Mouse (Mus musculus): ENCODE results near the gene Dctd.
"Not testable (repeated sequence)": the region's sequence is repeated elsewhere in the genome, so short reads cannot be mapped to it uniquely, and the experiment has no call there.

Dctd gene

DNA sequence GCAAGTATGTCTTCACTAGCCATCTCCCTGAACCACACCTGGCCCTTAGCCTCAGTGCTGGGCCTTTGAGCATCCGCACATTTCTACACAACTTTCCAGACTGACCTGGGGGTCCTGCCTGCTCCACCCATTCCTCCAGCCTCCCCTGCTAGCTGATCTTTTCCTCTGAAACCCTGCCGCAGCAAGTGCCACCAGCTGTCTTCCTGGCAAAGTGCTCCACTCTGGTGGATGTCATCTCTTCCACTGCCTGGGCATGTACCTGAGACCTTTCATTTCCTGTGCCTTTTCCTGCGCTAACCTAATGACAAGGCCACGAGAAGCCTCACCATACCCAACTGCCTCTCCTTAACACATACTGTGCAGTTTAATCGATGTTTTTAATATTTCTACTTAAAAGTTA, 46.9 kb downstream of the Dctd start:
- DNase-seq (ENCODE audit: low read depth, low spot score): no peak

DNA sequence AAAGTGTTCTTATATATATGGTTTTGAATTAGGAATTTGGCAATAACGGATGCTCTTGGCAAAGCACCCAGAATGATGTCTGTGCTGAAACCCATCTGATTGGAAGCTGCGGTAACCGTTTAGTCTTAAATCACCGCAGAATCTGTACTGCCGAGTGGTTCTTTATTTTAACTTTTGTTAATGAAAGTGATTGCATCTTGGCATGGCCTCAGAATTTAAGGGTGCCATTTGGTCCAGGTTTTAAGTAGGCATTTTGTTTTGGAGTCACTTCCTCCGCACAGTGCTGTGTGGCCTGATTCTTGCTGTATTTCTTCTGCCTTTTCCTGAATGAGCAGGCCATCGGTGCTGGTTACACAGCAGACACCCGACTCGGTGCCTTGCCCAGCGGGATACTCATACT, 47.6 kb downstream of the Dctd start:
- peak; percentile 69 for DNase-seq (ENCODE audit: low read depth, low spot score)

DNA sequence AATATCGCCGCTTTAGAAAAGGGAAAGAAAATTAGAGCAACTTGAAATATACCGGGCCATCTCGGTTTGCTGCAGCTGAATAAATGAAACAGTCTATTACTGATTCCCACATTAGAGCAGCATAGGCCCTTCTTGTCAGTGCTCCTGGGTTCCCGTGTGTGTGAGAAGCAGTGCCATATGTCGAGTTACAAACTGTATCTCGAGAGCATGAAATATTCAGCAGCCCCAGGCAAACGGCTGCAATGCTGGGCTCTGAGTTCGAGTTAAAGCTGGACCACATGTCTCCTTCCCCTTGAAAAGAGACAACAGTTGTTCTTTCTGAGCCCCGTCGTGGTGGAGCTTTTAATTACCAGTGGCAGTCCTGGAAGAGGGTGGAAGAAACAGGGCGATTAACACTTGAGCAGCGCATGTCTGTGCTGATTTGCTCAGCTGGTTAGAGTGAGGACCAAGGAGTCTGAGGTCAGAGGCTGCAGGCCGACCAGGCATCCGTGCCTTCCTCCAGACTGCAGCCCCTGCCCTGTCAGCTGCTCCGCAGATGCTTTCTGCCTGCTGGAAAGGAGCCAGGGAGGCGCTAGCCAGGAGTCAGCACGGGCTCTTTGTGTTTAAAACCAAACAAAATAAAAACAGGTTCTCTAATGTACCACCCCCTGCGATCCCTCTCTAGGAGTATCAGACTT, 53.3 kb downstream of the Dctd start:
- peak; percentile 19 for DNase-seq (ENCODE audit: low read depth, low spot score)

DNA sequence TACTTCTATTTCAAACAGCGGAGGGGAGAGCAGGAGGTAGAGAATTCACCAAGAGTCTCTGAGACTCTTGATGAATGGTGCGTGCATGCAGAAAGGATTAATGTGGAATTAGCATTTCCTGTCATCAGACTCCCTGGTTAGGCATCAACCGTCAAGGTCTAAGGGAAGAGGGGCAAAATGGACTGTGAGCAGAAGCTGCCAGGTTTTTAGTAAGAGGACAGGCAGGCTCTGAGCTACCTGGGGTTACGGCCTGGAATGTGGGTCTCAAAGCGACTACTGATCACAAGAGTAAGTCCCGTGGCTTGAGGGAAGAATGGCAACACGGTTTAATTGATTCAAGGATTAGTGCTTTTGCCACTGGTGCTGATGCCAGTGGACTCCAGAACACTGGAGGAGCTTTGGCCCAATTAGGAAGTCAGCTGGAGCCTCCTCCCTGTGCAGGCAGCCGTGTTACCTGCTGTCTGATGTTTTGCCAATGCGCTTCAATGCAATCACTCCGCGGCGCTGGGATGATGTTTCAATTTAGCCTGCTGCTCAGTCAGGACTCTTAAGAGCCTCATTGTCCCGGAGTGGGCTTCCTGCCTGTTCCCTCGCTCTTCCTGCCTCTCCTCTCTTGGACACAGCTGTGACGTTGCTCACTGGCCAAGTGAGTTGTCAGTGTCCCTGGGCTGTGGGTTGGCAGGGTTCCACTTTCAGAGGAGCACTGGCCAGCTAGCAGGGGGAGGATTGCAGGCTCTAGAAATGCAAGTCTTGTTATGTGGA, 54.6 kb downstream of the Dctd start:
- peak; percentile 74 for DNase-seq (ENCODE audit: low read depth, low spot score)

DNA sequence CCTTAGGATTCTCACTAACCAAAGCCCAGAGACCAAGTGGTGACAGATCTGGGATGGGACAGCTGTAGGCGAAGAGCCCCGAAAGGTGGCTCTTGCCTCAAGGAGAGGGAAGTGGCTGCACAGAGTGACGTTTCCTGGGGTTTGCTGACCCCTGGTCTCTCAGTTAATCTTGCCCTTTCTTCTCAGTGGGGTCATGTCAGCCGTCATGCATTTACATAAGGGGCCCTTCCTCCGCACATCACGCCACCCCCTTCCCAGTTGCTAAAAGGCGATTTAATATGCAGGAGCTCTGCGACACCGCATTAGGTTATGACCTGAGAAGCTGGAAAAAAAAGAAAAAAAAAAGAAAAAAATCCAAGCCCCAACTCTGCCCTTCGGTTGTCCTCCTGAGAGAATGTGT, 58.8 kb downstream of the Dctd start:
- no peak for DNase-seq (ENCODE audit: low read depth, low spot score)

DNA sequence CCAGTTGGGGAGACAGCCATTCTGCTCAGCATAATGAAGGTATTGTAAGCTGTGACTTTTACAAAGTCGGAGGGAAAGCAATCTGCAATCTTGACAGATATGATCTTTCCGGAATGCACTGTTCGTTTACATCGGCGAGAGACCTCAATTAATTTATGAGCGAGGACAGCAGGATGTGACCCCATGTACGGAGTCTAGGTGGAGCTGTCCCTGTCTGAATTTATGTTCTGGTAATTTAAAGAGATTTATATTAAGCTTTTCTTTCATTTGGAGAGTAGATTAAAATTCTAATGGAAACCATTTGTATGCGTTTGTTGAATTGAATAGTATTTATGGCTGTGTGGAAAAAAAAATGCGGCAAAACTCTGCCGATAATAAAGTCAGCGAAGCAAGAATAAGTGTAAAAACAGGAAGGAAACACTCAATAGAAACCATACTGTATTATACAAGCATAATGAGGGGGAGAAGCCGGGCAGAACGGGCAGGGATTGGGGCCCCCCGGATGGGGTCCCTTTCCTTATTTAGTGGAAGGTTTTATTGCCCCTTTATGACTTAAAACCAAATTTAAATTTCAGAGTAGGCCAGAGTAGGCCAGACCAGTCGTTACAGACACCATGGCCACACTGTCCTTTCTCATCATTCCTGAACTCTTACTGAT, 59.8 kb downstream of the Dctd start:
- DNase-seq (ENCODE audit: low read depth, low spot score): no peak

DNA sequence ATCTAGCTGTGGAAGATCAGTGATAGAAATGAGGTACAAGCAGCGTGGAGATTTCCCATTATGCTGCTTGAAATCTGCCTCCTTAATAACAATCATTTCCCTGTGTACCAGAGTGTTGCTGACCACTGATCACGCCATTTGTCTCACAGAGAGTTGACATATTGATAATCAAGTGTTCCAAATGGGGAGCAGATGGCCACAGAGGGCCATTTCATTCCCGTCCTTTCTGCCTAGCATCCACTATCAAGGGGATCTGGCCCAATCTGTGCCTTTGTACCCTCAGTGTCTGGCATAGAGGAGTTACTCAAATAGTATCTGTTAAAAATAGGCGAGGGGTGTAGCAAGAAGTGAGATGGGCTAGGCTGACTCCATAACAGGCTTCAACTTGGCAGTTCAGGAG, 78.5 kb downstream of the Dctd start:
- no peak for DNase-seq (ENCODE audit: low read depth, low spot score)

DNA sequence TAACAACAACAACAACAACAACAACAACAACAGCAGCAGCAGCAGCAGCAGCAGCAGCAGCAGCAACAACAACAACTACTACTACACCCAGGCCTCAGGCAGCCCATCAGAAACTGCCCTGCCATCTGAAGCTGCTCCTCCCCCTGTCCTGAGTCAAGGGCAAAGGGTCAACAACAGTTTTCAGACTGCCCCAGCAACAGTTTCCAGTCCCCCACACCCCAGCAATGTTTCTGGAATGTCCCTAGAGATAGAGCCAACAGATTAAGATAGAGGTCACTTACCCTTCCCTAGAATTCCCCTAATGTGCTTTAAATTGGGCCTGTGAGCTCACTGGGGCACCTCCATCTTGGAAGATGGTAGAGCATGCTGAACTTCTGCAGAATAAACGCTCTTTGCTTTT, 79.0 kb downstream of the Dctd start:
- DNase-seq (ENCODE audit: low read depth, low spot score): no peak

DNA sequence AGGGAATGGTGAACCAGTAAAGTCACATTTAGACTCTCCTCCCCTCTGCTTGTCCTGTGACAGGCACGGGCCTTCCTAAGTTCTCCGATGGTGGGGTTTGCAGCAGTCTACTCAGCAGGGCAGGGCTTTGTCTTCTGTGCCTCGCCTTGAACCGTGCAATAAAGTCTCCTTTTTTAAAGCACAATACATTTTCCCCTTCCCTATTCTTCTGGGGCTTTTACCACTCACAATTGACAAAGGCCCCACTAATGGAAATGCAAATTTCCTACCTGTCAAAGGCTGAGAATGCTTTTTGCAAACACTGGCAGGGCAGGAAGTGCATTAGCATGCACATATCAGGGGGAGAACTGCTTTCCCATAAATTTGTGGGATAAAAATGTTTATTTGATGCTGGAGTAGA, 80.1 kb downstream of the Dctd start:
- DNase-seq (ENCODE audit: low read depth, low spot score): no peak

DNA sequence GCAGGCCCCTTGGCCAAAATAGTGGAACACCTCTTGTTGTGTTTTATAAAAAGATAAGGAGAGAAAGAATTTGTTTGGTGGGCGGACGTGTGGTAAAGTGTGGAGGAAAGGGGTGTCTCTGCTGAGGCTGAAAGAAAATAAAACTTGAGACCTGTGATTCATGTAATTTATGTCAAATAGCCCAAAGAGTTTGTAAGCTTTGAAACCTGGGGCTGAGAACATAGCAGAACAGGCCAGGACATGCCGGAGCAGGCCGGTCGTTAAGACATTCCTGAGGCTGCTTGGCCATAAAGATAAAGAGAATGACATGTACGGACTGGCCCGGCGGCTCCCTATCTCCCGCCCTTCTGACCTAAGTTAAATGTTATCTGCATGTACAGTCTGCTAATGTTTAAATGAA, 81.3 kb downstream of the Dctd start:
- not testable (repeated sequence) for DNase-seq (ENCODE audit: low read depth, low spot score)

DNA sequence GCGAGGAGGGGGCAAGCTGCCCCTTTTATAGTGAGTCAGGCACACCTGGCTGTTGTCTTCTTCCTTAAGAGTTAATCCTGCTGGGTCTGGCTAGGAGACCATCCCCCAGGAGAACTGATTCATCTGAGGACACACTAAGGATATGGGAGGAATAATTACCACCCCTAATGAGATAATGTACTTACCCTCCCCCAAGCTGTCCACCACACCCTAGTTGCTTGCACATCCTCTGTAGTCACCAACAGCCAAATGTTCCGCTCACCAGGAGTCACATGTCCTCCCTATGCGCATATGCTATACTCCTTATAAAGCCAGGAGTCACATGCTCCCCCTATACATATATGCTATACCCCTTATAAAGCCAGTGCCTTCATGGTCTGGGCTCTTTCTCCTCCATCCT, 82.1 kb downstream of the Dctd start:
- no peak for DNase-seq (ENCODE audit: low read depth, low spot score)

DNA sequence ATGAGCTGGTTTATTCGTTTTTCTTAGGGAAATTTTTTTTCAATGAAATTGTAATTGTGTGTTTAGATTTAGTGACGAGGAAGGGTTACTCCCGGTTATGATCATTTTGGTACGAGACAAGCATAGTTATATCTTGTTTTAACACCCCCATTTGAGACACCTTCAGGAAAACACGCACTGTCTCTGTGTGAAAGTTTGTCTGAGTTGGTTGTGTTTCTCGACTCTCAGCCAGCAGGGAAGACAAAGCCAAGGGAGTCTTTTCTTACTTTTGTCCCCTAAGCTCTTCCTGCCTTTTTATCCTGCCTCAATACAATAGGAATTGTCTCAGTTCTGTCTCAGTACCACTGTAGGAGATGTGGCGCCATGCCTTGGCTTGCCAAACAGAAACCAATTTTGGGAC, 84.9 kb downstream of the Dctd start:
- DNase-seq (ENCODE audit: low read depth, low spot score): peak; percentile 36

DNA sequence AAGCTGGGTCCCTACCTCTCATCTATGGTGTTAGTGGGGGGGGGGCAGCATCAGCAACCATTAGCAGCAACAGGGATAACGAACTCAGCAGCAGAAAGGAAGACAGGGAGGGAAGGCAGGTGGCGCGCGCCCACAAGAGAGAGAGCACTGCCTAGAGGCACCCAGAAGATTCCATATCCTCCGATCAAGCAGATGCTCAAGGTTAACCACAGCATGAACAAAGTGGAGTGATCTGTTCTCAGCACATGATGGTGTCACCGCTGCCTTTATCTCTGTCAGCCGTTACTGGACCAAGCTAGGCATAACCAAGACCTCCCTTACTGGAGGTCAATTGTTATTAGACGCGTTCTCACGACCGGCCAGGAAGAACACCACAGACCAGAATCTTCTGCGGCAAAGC, 89.7 kb downstream of the Dctd start:
- DNase-seq (ENCODE audit: low read depth, low spot score): no peak

DNA sequence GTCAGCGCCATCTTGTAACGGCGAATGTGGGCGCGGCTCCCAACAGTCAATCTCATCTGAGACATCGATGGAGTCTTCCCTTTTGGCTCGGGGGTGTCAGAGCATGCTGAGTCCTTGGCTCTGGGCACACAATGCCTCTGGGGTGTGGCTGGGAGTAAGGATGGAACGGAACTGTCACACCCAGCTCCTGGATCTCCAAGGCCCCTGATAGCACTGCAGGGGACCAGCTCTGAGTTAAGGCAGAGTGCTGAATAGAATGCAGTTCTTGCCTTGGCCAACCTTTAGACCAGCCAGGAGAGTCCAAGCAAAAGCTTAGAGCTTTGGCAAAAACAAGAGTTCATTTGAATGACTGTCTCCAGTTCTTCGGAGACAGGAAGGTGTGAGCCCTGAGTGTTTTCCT, 97.1 kb downstream of the Dctd start:
- no peak for DNase-seq (ENCODE audit: low read depth, low spot score)

DNA sequence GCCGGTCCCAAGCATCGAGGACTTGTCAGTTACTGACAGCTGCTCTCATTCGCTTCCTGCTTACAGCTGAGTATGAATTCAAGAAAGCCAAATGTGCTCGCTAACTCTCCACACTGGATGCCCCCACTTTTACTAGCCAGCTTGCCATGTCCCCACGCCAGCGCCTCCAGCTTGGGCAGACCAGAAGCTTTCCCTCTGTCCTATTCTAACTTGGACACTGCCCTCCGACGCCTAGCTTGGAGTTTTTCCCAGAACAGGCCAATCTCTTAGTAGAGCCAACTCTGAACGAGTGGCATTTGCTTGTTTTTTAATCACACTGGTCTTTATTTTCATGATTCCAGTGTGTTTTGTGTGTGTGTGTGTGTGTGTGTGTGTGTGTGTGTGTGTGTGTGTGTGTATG, 100.3 kb downstream of the Dctd start:
- DNase-seq (ENCODE audit: low read depth, low spot score): no peak

DNA sequence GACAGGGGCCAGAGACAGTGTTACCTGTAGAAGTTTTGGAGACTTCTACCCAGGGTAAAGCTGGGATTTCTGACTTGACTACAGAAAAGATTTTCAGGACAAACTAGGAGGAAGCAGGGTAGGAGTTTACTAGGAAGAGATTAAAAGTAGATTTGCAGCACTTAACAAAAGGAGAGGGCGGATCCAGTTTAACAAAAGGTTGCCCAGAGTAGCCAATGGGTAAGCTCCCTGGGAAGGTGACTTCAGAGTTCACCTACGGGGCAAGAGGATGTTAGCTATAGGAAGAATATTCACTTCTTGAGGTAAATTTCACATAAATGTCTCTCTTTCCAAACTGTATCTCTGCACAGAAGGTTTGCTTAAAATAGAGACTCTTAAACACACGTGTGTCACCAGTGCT, 103.7 kb downstream of the Dctd start:
- no peak for DNase-seq (ENCODE audit: low read depth, low spot score)
